Mouse (Mus musculus) R1 (cell line): ENCODE results near the gene Fam90a1b.
"Not testable (repeated sequence)": the region's sequence is repeated elsewhere in the genome, so short reads cannot be mapped to it uniquely, and the experiment has no call there.

Experiments
- DNase-seq: peaks from one replicate; pipeline ENCODE4 v3.0.0-alpha.2; 2018; ENCODE audit warnings: low read depth, low spot score

Fam90a1b gene

GRCm38 (mm10) chrX:94366670-94367241, at the start of gene Fam90a1b, which contains the start of gene Apoo:
TSS of gene Fam90a1b (minus strand) at chrX:94366777.
TSS of gene Apoo (plus strand) at chrX:94367117.
- peak; percentile 96 for DNase-seq

GRCm38 (mm10) chrX:94408975-94409374, 42.4 kb upstream of the Fam90a1b start:
- DNase-seq: no peak

GRCm38 (mm10) chrX:94378734-94379133, 12.2 kb upstream of the Fam90a1b start:
- DNase-seq: no peak

- no peak for DNase-seq
Measured at GRCm38 (mm10) chrX:94367248-94367647, 671 bp upstream of the Fam90a1b start.

- DNase-seq: peak; percentile 5
Measured at GRCm38 (mm10) chrX:94366029-94366428, 548 bp downstream of the Fam90a1b start.

GRCm38 (mm10) chrX:94365381-94365925, 1.1 kb downstream of the Fam90a1b start:
- peak; percentile 1 for DNase-seq

GRCm38 (mm10) chrX:94343638-94344037, 22.9 kb downstream of the Fam90a1b start:
- DNase-seq: not testable (repeated sequence)

GRCm38 (mm10) chrX:94321036-94321902, 45.3 kb downstream of the Fam90a1b start:
- DNase-seq: no peak
